Mouse (Mus musculus): Measurements from ENCODE around the gene Rassf6.
"Not testable (repeated sequence)": the region's sequence is repeated elsewhere in the genome, so short reads cannot be mapped to it uniquely, and the experiment has no call there.

Rassf6 gene

GRCm38 (mm10) chr5:90624708-90625425 lies 15.6 kb downstream of the Rassf6 start:
- no peak for DNase-seq (ENCODE audit: low read depth, low spot score)

- DNase-seq (ENCODE audit: low read depth, low spot score), result no peak
Measured at GRCm38 (mm10) chr5:90623209-90623608, 17.2 kb downstream of the Rassf6 start.

- DNase-seq (ENCODE audit: low read depth, low spot score), result no peak
Measured at GRCm38 (mm10) chr5:90621726-90622125, 18.7 kb downstream of the Rassf6 start.

DNA sequence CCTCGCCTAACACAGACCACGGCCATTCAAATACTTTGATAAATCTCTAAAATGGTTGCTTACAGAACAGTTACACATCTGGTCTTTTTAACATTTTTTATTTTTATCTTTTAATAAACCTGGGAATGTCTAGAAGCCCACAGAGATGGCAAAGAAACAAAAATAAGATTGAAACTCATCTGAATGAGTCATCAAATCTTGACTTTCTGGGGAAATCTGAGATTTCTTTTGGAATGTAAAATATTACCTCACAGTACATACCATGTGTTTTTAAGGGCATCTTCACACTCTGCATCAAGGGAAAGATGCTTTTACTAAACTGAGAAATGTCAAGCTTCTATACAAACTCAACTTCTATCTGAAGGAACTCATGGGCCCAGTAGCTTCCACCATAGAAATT lies 19.1 kb downstream of the Rassf6 start:
- DNase-seq (ENCODE audit: low read depth, low spot score), result no peak

DNA sequence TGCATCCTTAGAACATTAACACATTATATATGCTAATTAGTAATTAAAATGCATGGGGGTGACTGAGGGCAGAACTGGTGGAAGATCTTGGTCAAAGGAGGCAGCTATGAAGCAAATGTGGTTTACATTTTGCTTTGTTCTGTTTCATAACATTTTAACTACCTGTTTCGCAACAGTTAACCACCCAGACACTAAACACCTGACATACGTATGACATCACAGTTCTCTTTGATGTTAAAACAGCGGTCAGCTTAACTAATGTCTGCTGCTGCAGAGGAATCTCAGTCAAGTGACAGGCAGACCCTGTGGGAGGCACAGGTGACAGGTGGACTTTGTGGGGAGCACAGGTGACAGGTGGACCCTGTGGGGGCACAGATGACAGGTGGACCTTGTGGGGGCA lies 22.6 kb downstream of the Rassf6 start:
- no peak for DNase-seq (ENCODE audit: low read depth, low spot score)

- DNase-seq (ENCODE audit: low read depth, low spot score), result not testable (repeated sequence)
Measured at GRCm38 (mm10) chr5:90612751-90613150, 27.7 kb downstream of the Rassf6 start.

DNA sequence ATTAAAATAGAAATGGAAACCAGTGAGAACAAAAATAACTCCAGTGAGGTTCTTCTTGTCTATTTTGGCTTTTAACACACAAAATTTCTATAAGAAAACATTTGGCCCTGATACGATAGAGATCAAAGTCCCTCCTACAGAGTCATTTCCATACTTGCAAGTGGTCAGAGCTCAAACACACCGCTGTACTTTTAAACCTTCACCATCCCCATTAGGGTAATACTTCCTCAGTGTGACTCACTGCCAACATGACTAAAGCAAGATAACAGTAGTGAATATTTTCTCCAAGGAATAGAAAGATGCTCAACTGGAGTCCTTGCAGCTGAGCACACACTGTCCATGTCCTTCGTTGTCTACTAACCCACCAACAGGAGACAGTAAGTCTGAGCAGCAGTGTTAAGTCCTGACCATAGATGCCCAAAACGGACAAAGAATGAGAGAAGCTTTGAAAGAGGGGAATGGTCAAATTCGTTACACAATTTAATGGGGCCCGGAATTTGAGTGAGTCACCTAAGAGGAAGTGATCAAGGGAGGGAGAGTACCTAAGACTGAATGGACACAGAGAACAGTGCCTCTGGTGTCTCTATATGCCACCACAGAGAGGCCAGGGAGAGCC lies 28.4 kb downstream of the Rassf6 start:
- no peak for DNase-seq (ENCODE audit: low read depth, low spot score)

DNA sequence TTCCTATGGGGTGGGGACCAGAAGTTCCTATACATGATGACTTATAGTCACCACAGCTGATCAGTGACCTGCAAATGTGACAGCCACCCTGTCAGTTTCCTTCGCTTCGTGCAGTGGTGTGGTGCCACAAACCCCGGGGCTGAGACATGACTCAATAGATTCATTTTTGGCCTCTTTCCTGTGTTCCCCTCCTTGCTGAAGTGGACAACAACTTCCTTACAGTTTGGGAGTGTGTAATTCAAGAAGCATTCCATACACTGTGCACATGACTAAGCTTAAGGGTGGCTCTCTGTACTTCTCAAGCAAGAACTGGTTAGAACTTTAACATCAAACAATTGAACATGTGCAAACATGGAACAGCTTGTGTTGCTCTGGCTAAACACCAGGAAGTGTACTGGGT lies 29.1 kb downstream of the Rassf6 start:
- DNase-seq (ENCODE audit: low read depth, low spot score), result no peak

GRCm38 (mm10) chr5:90608906-90609305 lies 31.6 kb downstream of the Rassf6 start:
- no peak for DNase-seq (ENCODE audit: low read depth, low spot score)

DNA sequence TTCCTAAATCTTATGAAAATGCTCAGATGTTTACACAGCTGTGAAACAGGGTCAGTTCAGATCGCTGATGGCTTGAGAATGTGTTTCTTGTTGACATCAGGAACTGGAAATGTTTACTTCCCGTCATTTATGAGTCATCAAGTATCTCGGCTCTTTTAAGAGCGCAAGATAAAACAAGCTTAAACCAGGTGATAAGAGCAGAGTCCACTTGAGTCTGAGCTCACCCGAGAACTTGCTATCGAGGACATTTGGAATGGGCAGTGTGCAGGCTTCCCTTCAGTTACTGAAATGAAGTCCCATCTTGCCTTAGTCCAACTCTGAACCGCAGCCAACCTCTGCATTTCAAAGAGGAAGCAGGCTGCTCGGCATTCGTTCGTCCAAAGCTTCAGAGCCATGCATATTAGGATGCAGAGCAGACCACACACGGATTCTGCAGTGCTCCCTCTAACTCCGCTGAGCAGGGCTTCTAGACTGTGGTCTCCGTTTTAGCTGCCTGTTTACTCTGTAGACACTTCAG lies 37.0 kb downstream of the Rassf6 start:
- no peak for DNase-seq (ENCODE audit: low read depth, low spot score)

- no peak for DNase-seq (ENCODE audit: low read depth, low spot score)
Measured at GRCm38 (mm10) chr5:90601469-90601868, 39.0 kb downstream of the Rassf6 start.

DNA sequence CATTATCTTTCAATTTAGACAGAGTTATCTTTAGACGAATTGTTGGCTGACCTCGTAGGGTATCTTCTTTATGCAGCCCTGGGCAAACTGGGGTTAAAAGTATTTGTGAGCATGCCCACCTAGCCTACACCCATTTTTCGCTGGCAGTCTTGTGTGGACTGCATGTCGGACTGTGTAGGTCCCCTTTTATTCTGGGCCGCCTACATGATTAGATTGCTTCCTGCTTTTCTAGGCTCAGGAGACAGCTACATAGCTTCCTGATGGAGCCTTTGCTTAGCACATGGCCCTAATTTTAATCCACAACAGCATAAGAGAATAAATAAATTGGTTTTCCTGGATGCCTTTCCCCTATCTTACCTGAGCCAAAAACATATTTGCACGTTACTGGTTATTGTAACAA lies 44.3 kb downstream of the Rassf6 start:
- DNase-seq (ENCODE audit: low read depth, low spot score), result no peak

DNA sequence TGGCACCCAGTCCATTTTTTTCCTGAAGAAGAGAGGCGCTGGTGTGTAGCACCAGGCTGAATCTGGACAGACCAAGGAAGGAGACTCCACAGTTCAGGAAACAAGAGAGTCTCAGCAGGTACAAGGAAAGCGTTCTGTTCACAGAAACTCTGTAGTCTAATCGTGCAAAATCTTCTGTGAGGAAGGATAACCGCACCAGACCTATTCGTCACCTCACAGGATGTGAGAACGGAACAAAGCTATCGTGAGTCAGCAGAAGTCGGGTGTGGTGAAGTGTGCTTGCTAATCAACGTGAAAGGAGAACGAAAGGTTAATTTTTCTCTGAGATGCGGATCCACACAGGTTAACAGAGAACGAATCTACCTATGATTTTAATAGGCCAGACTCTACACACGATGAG lies 45.5 kb downstream of the Rassf6 start:
- DNase-seq (ENCODE audit: low read depth, low spot score), result no peak

GRCm38 (mm10) chr5:90591936-90592335 lies 48.5 kb downstream of the Rassf6 start:
- DNase-seq (ENCODE audit: low read depth, low spot score), result no peak

DNA sequence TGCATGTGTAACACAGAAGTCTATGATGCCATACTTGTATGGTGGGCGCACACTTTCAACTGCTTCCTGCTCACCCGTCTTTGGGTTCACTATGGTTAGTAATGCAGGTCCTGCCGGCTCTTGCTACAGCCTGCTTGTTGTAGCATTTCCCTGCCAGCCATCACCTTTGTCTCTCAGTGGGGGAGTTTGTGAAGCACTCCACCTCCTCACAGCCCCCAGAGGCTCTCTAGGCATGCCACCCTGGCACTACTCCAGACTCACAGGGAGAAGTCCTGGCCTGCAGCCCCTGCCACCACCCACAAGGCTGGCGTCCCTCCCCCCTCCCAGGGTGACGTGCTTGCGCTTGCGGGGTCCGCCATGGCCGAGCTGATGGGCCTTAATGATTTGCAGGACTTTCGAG lies 49.8 kb downstream of the Rassf6 start:
- no peak for DNase-seq (ENCODE audit: low read depth, low spot score)

- peak; percentile 58 for DNase-seq (ENCODE audit: low read depth, low spot score)
Measured at GRCm38 (mm10) chr5:90588708-90589595, 51.5 kb downstream of the Rassf6 start.

DNA sequence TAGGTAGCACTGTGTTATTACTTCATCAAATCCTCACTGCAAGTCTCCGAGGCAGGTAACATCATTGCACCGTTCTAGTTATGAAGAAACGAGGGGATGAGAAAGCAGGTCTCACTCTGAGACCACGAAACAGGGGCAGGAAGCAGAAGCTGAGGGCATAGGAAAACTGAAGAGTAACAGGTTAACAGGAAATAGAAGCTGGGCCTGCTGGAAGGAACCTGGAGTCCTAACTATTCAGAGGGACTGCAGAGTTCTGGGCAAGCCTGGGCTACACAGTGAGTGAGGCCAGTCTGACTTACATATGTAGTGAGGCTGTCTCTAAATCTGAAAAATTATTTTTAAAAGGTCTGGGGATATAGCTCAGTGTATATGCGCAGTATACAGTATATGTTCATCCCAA lies 52.4 kb downstream of the Rassf6 start:
- no peak for DNase-seq (ENCODE audit: low read depth, low spot score)

DNA sequence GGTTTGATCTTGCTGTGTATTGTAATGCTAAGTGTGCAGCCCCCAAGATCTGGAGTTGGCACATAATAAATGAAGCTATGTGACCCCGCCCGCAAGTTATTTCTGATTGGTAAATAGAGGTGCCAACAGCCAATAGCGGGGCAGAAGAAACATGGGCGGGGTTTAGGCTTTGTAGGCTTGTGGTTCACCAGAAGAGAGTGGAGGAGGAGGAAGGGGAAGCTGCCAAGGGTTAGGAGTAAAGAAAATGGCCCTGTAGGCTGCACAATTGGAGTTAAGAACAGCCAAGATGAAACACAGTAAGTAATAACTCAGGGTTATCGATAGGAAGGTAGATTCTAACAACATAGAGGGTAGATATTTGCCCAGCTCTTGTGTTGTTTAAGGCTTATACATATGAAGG lies 53.9 kb downstream of the Rassf6 start:
- no peak for DNase-seq (ENCODE audit: low read depth, low spot score)

DNA sequence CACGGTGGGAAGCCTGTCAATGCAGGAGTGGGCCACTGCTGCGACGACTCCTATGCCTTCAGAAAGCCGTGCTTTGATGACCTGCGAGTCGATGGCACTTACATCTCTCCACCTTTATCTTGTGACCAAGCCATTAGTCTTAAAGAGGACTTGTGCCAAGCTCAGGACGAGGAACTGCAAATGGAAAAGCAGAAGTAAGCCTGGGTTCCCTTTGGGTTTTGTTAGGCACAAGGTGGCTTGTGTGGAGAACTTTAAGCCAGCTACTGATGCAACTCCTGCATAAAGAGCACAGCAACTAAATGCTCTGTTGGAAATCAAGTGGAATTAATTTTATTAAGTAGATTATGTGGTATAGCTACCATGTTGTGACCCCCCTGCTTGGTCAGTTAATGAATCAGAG lies 55.7 kb downstream of the Rassf6 start:
- DNase-seq (ENCODE audit: low read depth, low spot score), result no peak

DNA sequence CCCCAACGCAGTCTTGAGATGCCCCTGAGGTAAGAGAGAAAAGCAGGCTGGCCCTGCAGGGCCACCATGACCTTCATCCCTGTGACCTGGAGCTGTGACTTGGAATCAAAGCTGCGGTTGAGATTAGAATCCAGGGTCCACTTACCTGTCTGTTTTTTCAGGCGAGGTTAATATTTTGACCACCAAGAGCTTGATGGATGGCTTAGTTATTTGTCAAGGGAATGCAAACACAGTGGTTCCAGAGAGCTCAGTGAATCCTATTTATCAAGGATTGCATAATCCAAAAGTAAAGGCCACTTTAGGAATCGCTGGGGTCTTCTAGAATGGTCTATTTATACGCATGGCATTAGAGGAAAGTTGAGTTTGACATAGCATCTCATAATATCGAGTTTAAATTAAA lies 58.3 kb downstream of the Rassf6 start:
- DNase-seq (ENCODE audit: low read depth, low spot score), result no peak

DNA sequence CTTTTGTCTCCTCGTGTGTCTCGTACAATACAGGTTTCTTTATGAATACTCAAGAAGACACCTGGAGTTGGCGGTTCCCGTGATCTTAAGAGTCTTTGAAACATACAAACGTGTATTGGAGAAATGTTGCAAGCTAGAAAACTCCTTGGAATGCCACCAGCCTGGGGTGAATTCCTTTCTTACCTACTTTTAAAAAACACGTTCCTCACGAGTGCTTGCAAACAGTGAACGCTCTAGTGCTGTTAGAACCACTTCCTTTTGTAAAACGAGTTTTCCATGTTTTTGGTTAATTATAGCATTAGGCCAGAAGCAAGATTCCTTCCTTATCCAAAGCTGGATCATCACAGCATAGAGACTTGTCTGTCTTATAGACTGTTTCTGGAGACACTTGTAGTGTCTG lies 60.9 kb downstream of the Rassf6 start:
- DNase-seq (ENCODE audit: low read depth, low spot score), result no peak

DNA sequence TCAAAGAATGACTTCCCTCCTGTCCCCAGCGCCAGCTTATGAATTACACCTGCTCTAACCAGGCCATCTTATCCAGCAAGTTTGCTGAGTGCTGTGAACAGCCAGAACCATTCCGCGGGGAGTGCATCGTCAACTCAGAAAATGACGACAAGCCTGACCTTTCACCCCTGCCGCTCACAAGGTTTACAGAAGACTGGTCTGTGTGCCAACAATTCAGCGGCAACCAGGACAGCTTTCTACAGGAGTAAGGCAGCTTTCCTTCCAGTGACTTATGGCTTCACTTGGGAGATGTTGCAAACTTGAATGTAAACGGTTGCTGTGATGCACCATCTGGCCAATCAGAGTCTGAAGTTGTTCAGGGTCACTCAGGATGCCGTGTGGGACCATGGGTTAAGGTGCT lies 62.7 kb downstream of the Rassf6 start:
- DNase-seq (ENCODE audit: low read depth, low spot score), result no peak

Data from brain, embryonic 18.5 days (tissue).